Mouse (Mus musculus) embryonic facial prominence, embryonic 10.5 days (tissue): Measurements from ENCODE around the gene Rab7b. TPM values are rescaled to one million over a fixed set of nuclear protein-coding genes. Genes with fewer than 3 reads are reported as not detected.

Source experiments
- DNase-seq: peaks from one replicate; pipeline ENCODE4 v3.0.0-alpha.2; 2017; ENCODE audit warnings: low spot score
- H3K27ac ChIP-seq: fragments of 300-500 bp; sonication (generic); replicated peaks from 2 replicates; pipeline ENCODE4 v1.5.1; 2016; ENCODE audit warnings: mild to moderate bottlenecking
- H3K27me3 ChIP-seq: fragments of 300-500 bp; sonication (generic); replicated peaks from 2 replicates; pipeline ENCODE4 v1.6.1; 2016; ENCODE audit warnings: low read depth, mild to moderate bottlenecking; ENCODE audit not compliant: poor library complexity, severe bottlenecking
- H3K36me3 ChIP-seq: fragments of 300-500 bp; sonication (generic); replicated peaks from 2 replicates; pipeline ENCODE4 v1.6.1; 2016; ENCODE audit warnings: mild to moderate bottlenecking, moderate library complexity
- H3K4me1 ChIP-seq: fragments of 300-500 bp; sonication (generic); 2 replicates; pipeline ENCODE4 v1.6.1; 2016
- H3K4me3 ChIP-seq: fragments of 300-500 bp; sonication (generic); 2 replicates; pipeline ENCODE4 v1.5.1; 2016; ENCODE audit warnings: mild to moderate bottlenecking, moderate library complexity
- H3K9me3 ChIP-seq: fragments of 300-500 bp; sonication (generic); 2 replicates; pipeline ENCODE4 v1.6.1; 2016; ENCODE audit warnings: mild to moderate bottlenecking
- WGBS: fragments of 180-500 bp; shearing (Covaris S2); methylation state at CpG from one replicate; pipeline ENCODE4 v1.1.7; 2016; 5-methylcytosine and 5-hydroxymethylcytosine counted together
- polyA plus RNA-seq: library from polyadenylated mRNA; unstranded; fragments of >200 nt; fragmentation: Nextera tagmentation; extraction: Ambion mirVana; gene quantifications from 2 replicates; pipeline ENCODE4 v1.2.1, GENCODE M21; 2016

Gene Rab7b
- polyA plus RNA-seq, 1 experiment from 2014 or later = 0.91 TPM

DNA sequence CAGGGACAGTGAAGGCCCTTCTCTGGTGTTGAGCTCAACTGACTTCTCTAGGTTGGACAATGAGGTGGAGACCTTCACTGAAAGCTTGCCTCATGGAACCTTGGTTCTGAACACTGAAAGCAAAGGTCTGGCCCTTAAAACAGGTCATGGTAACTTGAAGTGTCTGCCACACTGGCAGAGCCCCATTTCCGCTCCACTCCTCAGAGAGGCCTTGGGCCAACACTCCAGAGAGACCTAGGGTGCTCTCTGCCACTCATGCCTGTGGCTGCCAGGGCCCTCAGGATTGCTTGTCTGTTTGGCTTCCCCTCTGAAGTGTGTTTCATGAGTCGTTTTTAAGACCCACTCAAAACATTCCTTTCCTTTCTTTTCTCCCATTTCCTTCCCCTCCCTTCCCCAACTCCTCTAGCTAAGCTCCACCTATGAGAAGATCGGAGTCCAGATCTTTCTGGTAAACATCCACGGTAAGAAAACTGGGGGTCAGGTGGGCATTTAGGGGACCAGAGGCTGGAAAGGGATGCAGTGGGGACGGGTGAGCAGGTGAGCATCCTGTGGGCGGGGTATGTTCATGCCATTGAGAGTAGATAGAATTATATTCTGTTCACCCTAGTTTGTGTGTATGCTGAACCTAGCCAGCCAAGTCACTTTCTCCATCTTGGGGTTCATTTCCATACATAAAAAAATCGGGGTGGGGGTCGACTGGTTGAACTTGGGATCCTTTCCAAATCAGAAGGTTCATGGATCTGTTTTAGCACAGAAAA is 76.3 kb downstream of the Rab7b start:
- Histone ChIP-seq H3K4me1 (0 out of 2 replicates have a peak, but pooled peaks cover 4% of the 10 kb centered on the region), H3K9me3 (no peaks in the 10 kb centered on the region), H3K27ac (no peak overlapping the region), H3K27me3 (peaks cover 3% of the 10 kb centered on the region; the same call in 1 of the 2 replicates), H3K4me3 (no peak overlapping the region), H3K36me3 (no peaks in the 10 kb centered on the region)
- WGBS = 66% methylated on average over 8 of the region's 8 CpGs
- DNase-seq = no peak

Other genes starting within 250 kb of the Rab7b start
- gene Srgap2, start 161.3 kb upstream of the Rab7b start, polyA plus RNA-seq = 17.5 TPM in 2 replicates
- gene Fam72a, start 160.8 kb upstream of the Rab7b start, polyA plus RNA-seq = 4.1 and 4.3 TPM in 2 replicates
- gene Avpr1b, start 89.5 kb upstream of the Rab7b start, polyA plus RNA-seq = 0.08 TPM in 1 of 2 replicates, not detected in the other
- gene Ctse, start 50.4 kb upstream of the Rab7b start, polyA plus RNA-seq = 0.06 TPM in 1 of 2 replicates, not detected in the other
- 0.73 TPM in 1 of 2 replicates, not detected in the other for gene Slc26a9, start 55.3 kb downstream of the Rab7b start, polyA plus RNA-seq
- 2.0 and 3.1 TPM in 2 replicates for gene Pm20d1, start 108.7 kb downstream of the Rab7b start, polyA plus RNA-seq
- 12.3 TPM in 2 replicates for gene Slc41a1, start 138.8 kb downstream of the Rab7b start, polyA plus RNA-seq
- gene Rab29, start 178.5 kb downstream of the Rab7b start, polyA plus RNA-seq = 9.6 and 11.7 TPM in 2 replicates
- 104 and 105 TPM in 2 replicates for gene Nucks1, start 221.8 kb downstream of the Rab7b start, polyA plus RNA-seq